Comparison of ENCODE assay signal across 15 mouse cellular contexts in the genomic region with DNA sequence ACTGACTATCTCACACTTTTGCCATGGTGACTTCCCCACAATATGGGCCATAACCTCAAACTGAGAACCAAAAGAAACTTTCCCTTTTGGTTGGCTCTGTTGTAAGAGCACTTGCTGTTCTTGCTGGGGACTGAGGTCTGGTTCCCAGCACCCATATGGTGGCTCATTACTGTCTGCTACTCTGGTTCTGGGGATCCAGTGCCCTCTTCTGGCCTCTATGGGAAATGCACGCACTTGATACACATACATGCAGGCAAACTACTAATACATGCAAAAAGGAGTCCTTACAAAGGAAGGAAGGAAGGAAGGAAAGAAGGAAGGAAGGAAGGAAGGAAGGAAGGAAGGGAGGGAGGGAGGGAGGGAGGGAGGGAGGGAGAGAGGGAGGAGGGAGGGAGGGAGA.
"Had no signal": no experiment of that assay in that cellular context is flagged by ENCODE, and none has a peak within 500 bp of the region (broad histone marks: within the 10 kb centered on the region; RNA-seq: fewer than 3 reads in every experiment).

No protein-coding gene starts in this region.

- H3K9ac ChIP-seq: liver, embryonic 13.5 days had no signal

- H3K27ac ChIP-seq: left cerebral cortex, adult 2 months; limb, embryonic 10.5 days; liver, embryonic 13.5 days; macrophage had no signal

- H3K36me3 ChIP-seq: limb, embryonic 10.5 days; liver, embryonic 13.5 days had no signal

- H3K9me3 ChIP-seq: limb, embryonic 10.5 days; liver, embryonic 13.5 days had no signal

- DNase-seq: kidney, adult 18-20 months; kidney, postnatal 10 days; kidney, postnatal 4 days; liver, embryonic 13.5 days; lung, adult 2 months; lung, postnatal 10 days; right cerebral cortex, postnatal 25 days; thymus, adult 2 months; thymus, postnatal 25 days had no signal

- H3K4me3 ChIP-seq: left cerebral cortex, adult 2 months; limb, embryonic 10.5 days; liver, embryonic 13.5 days; megakaryocyte, embryonic 14.5 days had no signal

- ATAC-seq: midbrain, embryonic 16.5 days had no signal

- H3K4me2 ChIP-seq: liver, embryonic 13.5 days; midbrain, embryonic 11.5 days had no signal

- H3K4me1 ChIP-seq: limb, embryonic 10.5 days; liver, embryonic 13.5 days; megakaryocyte, embryonic 14.5 days had no signal

- H3K27me3 ChIP-seq: liver, embryonic 13.5 days; megakaryocyte, embryonic 14.5 days had no signal
